Mouse (Mus musculus) MEL (cell line): ENCODE results near the gene Rmnd1. TPM values are rescaled to one million over a fixed set of nuclear protein-coding genes. Genes with fewer than 3 reads are reported as not detected.

Experiments
- DNase-seq: peaks from one replicate; pipeline ENCODE4 v3.0.0; 2011; ENCODE audit warnings: low read depth, low spot score
- H3K27ac ChIP-seq: 2 replicates; pipeline ENCODE4 v1.5.1; 2012; ENCODE audit warnings: low read depth, mild to moderate bottlenecking, control low read depth, low read length, moderate library complexity; ENCODE audit not compliant: control insufficient read depth
- H3K27me3 ChIP-seq, 2 experiments: fragments of 150-350 bp in 1 of 2; sonication (generic) in 1 of 2; 2 replicates each; pipeline ENCODE4 v1.6.1; 2012; ENCODE audit warnings: low read length in 2 of 2, mild to moderate bottlenecking in 2 of 2, improper control_type of control experiment in 1 of 2, moderate library complexity in 1 of 2; ENCODE audit not compliant: insufficient read depth in 2 of 2, control insufficient read depth in 1 of 2
- H3K36me3 ChIP-seq, 2 experiments: 2 replicates each; pipeline ENCODE4 v1.6.1; 2012 to 2014; ENCODE audit warnings: low read length in 2 of 2, improper control_type of control experiment in 1 of 2, inconsistent platforms in 1 of 2, mild to moderate bottlenecking in 1 of 2; ENCODE audit not compliant: insufficient read depth in 2 of 2, control insufficient read depth in 1 of 2
- H3K4me1 ChIP-seq, 2 experiments: fragments of 150-350 bp in 1 of 2; sonication (generic) in 1 of 2; 2 replicates each; pipeline ENCODE4 v1.6.1; 2012; ENCODE audit warnings: low read length in 2 of 2, improper control_type of control experiment in 1 of 2, mild to moderate bottlenecking in 1 of 2; ENCODE audit not compliant: insufficient read depth in 2 of 2, control insufficient read depth in 1 of 2
- H3K4me3 ChIP-seq, 2 experiments: fragments of 150-350 bp in 1 of 2; sonication (generic) in 1 of 2; 2 replicates each; pipeline ENCODE4 v1.5.1; 2012; ENCODE audit warnings: low read depth in 2 of 2, low read length in 2 of 2, mild to moderate bottlenecking in 2 of 2, moderate library complexity in 2 of 2, control low read depth in 1 of 2, improper control_type of control experiment in 1 of 2; ENCODE audit not compliant: control insufficient read depth in 1 of 2, insufficient read depth in 1 of 2
- H3K79me2 ChIP-seq: 2 replicates; pipeline ENCODE4 v1.6.1; 2012; ENCODE audit warnings: mild to moderate bottlenecking, low read length, moderate library complexity; ENCODE audit not compliant: control insufficient read depth, poor library complexity, insufficient read depth
- H3K9ac ChIP-seq: 2 replicates; pipeline ENCODE4 v1.6.1; 2012; ENCODE audit warnings: low read depth, mild to moderate bottlenecking, control low read depth, low read length, moderate library complexity; ENCODE audit not compliant: control insufficient read depth, poor library complexity, severe bottlenecking
- H3K9me3 ChIP-seq: fragments of 150-350 bp; sonication (generic); replicated peaks from 2 replicates; pipeline ENCODE4 v1.6.1; 2012; ENCODE audit warnings: mild to moderate bottlenecking, low read length, improper control_type of control experiment, moderate library complexity; ENCODE audit not compliant: insufficient read depth
- CHD2 ChIP-seq: IDR thresholded peaks from 2 replicates; pipeline ENCODE4 v1.6.1; 2011; ENCODE audit warnings: low read length, improper control_type of control experiment
- ETS1 ChIP-seq: IDR thresholded peaks from 2 replicates; pipeline ENCODE4 v1.6.1; 2012; ENCODE audit warnings: low read depth, mild to moderate bottlenecking, inconsistent platforms, low read length, improper control_type of control experiment, moderate library complexity
- GABPA ChIP-seq: IDR thresholded peaks from 2 replicates; pipeline ENCODE4 v1.6.1; 2012; ENCODE audit warnings: low read depth, mild to moderate bottlenecking, inconsistent platforms, low read length, improper control_type of control experiment, moderate library complexity
- GATA1 ChIP-seq: IDR thresholded peaks from 2 replicates; pipeline ENCODE4 v1.6.1; 2011; ENCODE audit warnings: low read depth, low read length, improper control_type of control experiment
- HCFC1 ChIP-seq: IDR thresholded peaks from 2 replicates; pipeline ENCODE4 v1.6.1; 2012; ENCODE audit warnings: low read depth, mild to moderate bottlenecking, inconsistent platforms, low read length, improper control_type of control experiment, moderate library complexity
- JUND ChIP-seq: IDR thresholded peaks from 2 replicates; pipeline ENCODE4 v1.6.1; 2011; ENCODE audit warnings: low read depth, mild to moderate bottlenecking, improper control_type of control experiment, low read length
- KAT2A ChIP-seq: conservative IDR thresholded peaks from 2 replicates; pipeline ENCODE4 v1.6.1; 2012; ENCODE audit warnings: low read depth, low read length, improper control_type of control experiment, inconsistent platforms
- MAX ChIP-seq: IDR thresholded peaks from 2 replicates; pipeline ENCODE4 v1.6.1; 2011; ENCODE audit warnings: low read length, improper control_type of control experiment
- MEF2A ChIP-seq: IDR thresholded peaks from 2 replicates; pipeline ENCODE4 v1.6.1; 2014; ENCODE audit warnings: low read depth, mild to moderate bottlenecking, inconsistent platforms, low read length, improper control_type of control experiment; ENCODE audit not compliant: poor library complexity, insufficient replicate concordance, severe bottlenecking; ENCODE audit errors: extremely low read depth
- MXI1 ChIP-seq: IDR thresholded peaks from 2 replicates; pipeline ENCODE4 v1.6.1; 2011; ENCODE audit warnings: mild to moderate bottlenecking, low read depth, low read length, improper control_type of control experiment
- NRF1 ChIP-seq: IDR thresholded peaks from 2 replicates; pipeline ENCODE4 v1.6.1; 2014; ENCODE audit warnings: low read depth, mild to moderate bottlenecking, inconsistent platforms, low read length, improper control_type of control experiment, moderate library complexity; ENCODE audit not compliant: poor library complexity, insufficient read depth, severe bottlenecking
- POLR2A ChIP-seq, 2 experiments: IDR thresholded peaks; 2 replicates each; pipeline ENCODE4 v1.6.1; 2011 to 2012; ENCODE audit warnings: low read length in 2 of 2, mild to moderate bottlenecking in 2 of 2, control low read depth in 1 of 2, improper control_type of control experiment in 1 of 2, low read depth in 1 of 2, moderate library complexity in 1 of 2; ENCODE audit not compliant: control insufficient read depth in 1 of 2, insufficient read depth in 1 of 2, poor library complexity in 1 of 2
- POLR2AphosphoS2 ChIP-seq: IDR thresholded peaks from 2 replicates; pipeline ENCODE4 v1.6.1; 2011; ENCODE audit warnings: low read length, improper control_type of control experiment
- POLR2AphosphoS5 ChIP-seq: IDR thresholded peaks from 2 replicates; pipeline ENCODE4 v1.6.1; 2012; ENCODE audit warnings: low read depth, borderline replicate concordance, mild to moderate bottlenecking, inconsistent platforms, low read length, moderate library complexity, mixed read lengths
- RCOR1 ChIP-seq: IDR thresholded peaks from 2 replicates; pipeline ENCODE4 v1.6.1; 2012; ENCODE audit warnings: low read depth, mild to moderate bottlenecking, inconsistent platforms, low read length, improper control_type of control experiment
- TBP ChIP-seq: IDR thresholded peaks from 2 replicates; pipeline ENCODE4 v1.8.0; 2011; ENCODE audit warnings: low read depth, low read length, improper control_type of control experiment
- TCF12 ChIP-seq: IDR thresholded peaks from 2 replicates; pipeline ENCODE4 v1.6.1; 2014; ENCODE audit warnings: low read depth, mild to moderate bottlenecking, inconsistent platforms, low read length, improper control_type of control experiment, moderate library complexity
- UBTF ChIP-seq: IDR thresholded peaks from 2 replicates; pipeline ENCODE4 v1.6.1; 2012; ENCODE audit warnings: low read depth, mild to moderate bottlenecking, inconsistent platforms, low read length, improper control_type of control experiment, moderate library complexity, borderline replicate concordance; ENCODE audit not compliant: insufficient read depth
- USF1 ChIP-seq: IDR thresholded peaks from 2 replicates; pipeline ENCODE4 v1.6.1; 2014; ENCODE audit warnings: low read depth, mild to moderate bottlenecking, inconsistent platforms, low read length, improper control_type of control experiment, moderate library complexity
- USF2 ChIP-seq, 2 experiments: IDR thresholded peaks; 2 replicates each; pipeline ENCODE4 v1.6.1; 2011 to 2012; ENCODE audit warnings: improper control_type of control experiment in 2 of 2, low read length in 2 of 2, borderline replicate concordance in 1 of 2, inconsistent platforms in 1 of 2, low read depth in 1 of 2, mild to moderate bottlenecking in 1 of 2; ENCODE audit not compliant: insufficient read depth in 1 of 2
- ZC3H11A ChIP-seq: IDR thresholded peaks from 2 replicates; pipeline ENCODE4 v1.6.1; 2012; ENCODE audit warnings: low read depth, mild to moderate bottlenecking, inconsistent platforms, low read length, improper control_type of control experiment
- ZKSCAN1 ChIP-seq: IDR thresholded peaks from 2 replicates; pipeline ENCODE4 v1.6.1; 2012; ENCODE audit warnings: low read depth, mild to moderate bottlenecking, inconsistent platforms, low read length, improper control_type of control experiment, moderate library complexity
- ZMIZ1 ChIP-seq: IDR thresholded peaks from 2 replicates; pipeline ENCODE4 v1.6.1; 2012; ENCODE audit warnings: low read depth, mild to moderate bottlenecking, inconsistent platforms, low read length, improper control_type of control experiment, moderate library complexity
- polyA plus RNA-seq, 2 experiments: library from polyadenylated mRNA; stranded (reverse) in 1 of 2; unstranded in 1 of 2; fragments of >175 nt in 1 of 2; fragments of >200 nt in 1 of 2; gene quantifications; 2 replicates each; pipeline versions ENCODE4 v1.2.1 to v1.2.4; 2012; ENCODE audit warnings: low replicate concordance in 2 of 2, low read depth in 1 of 2; ENCODE audit not compliant: insufficient read length in 2 of 2, insufficient read depth in 1 of 2, missing spikeins in 1 of 2
- total RNA-seq: library from RNA; depleted of rRNA; stranded (reverse); fragments of 300-350 nt; gene quantifications from 2 replicates; pipeline ENCODE4 v1.2.3, GENCODE M21; 2012

Rmnd1 gene
- total and polyA plus RNA-seq, 3 experiments: 38.8 to 39.6 TPM; not detected in 1

DNA sequence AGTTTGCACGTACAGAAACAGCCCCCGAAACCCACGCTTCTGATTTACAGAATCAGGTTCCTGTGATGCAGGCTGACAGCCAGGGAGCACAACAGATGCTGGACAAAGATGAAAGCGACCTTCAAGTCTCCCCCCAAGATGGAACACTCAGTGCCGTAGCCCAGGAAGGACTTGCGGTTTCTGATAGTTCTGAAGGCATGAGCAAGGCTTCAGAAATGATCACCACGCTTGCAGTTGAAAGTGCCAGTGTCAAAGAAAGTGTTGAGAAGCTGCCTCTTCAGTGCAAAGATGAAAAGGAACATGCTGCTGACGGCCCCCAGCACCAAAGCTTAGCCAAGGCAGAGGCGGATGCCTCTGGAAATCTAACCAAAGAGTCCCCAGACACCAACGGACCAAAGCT is 74.8 kb downstream of the Rmnd1 start:
- H3K36me3 ChIP-seq: no peaks in the 10 kb centered on the region
- H3K27ac ChIP-seq: no peak overlapping the region
- no peak overlapping the region for H3K9ac ChIP-seq
- H3K27me3 ChIP-seq: no peaks in the 10 kb centered on the region
- no peak for DNase-seq
- H3K4me3 ChIP-seq: no peak overlapping the region
- H3K4me1 ChIP-seq: no peaks in the 10 kb centered on the region
- TF ChIP-seq GATA1: no peak
- TF ChIP-seq MXI1: no peak
- TF ChIP-seq ETS1: no peak
- TF ChIP-seq USF1: no peak
- TF ChIP-seq POLR2AphosphoS2: no peak
- no peak for TF ChIP-seq RCOR1
- no peak for TF ChIP-seq ZKSCAN1
- no peak for TF ChIP-seq MEF2A
- no peak for TF ChIP-seq POLR2AphosphoS5
- no peak for TF ChIP-seq ZC3H11A
- no peak for TF ChIP-seq JUND
- no peak for TF ChIP-seq GABPA
- no peak for TF ChIP-seq TCF12
- no peaks in the 10 kb centered on the region for H3K9me3 ChIP-seq
- no peaks in the 10 kb centered on the region for H3K79me2 ChIP-seq

DNA sequence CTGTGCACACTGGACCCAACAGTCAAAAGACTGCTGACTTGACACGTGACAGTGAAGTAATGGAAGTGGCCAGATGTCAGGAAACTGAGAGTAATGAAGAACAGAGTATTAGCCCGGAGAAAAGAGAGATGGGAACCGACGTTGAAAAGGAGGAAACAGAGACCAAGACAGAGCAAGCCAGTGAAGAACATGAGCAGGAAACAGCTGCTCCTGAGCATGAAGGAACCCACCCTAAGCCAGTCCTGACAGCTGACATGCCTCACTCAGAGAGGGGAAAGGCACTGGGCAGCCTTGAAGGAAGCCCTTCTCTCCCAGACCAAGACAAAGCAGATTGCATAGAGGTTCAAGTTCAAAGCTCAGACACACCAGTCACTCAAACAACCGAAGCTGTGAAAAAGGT is 75.5 kb downstream of the Rmnd1 start:
- Histone ChIP-seq H3K36me3 (no peaks in the 10 kb centered on the region), H3K27ac (no peak overlapping the region)
- TF ChIP-seq TBP: no peak
- TF ChIP-seq CHD2: no peak
- no peak for TF ChIP-seq MXI1
- no peak for TF ChIP-seq ZMIZ1
- no peak for TF ChIP-seq MAX
- TF ChIP-seq USF2 (IDR thresholded peaks at IDR 0.05; ENCODE audit: borderline replicate concordance in 1 of 2, insufficient read depth in 1 of 2, low read depth in 1 of 2, low read length in 2 of 2): no peak
- TF ChIP-seq POLR2A (IDR thresholded peaks at IDR 0.05; ENCODE audit: control insufficient read depth in 1 of 2, insufficient read depth in 1 of 2, low read depth in 1 of 2, low read length in 2 of 2, poor library complexity in 1 of 2): no peak
- no peak for TF ChIP-seq NRF1
- TF ChIP-seq KAT2A: no peak
- no peak for TF ChIP-seq UBTF
- no peak for TF ChIP-seq RCOR1
- no peak for TF ChIP-seq HCFC1
- TF ChIP-seq, all 39 proteins: peak for 0
- H3K4me3 ChIP-seq: no peak overlapping the region
- no peak for DNase-seq
- no peaks in the 10 kb centered on the region for H3K79me2 ChIP-seq
- H3K9ac ChIP-seq: no peak overlapping the region
- no peaks in the 10 kb centered on the region for H3K27me3 ChIP-seq
- H3K4me1 ChIP-seq: no peaks in the 10 kb centered on the region
- H3K9me3 ChIP-seq: no peaks in the 10 kb centered on the region
